Mouse (Mus musculus) testis, adult 2 months (tissue): ENCODE measurements around the gene Eml5. TPM values are rescaled to one million over a fixed set of nuclear protein-coding genes. Genes with fewer than 3 reads are reported as not detected.

Experiments used
- H3K27ac ChIP-seq: fragments of 200-500 bp; 2 replicates; pipeline ENCODE4 v1.5.1; 2012; ENCODE audit warnings: low read depth, low read length; ENCODE audit not compliant: control insufficient read depth, insufficient read depth
- H3K27me3 ChIP-seq: fragments of 200-500 bp; 2 replicates; pipeline ENCODE4 v1.6.1; 2012; ENCODE audit warnings: mild to moderate bottlenecking, low read length, moderate library complexity; ENCODE audit not compliant: control insufficient read depth, insufficient read depth
- H3K36me3 ChIP-seq: fragments of 200-500 bp; 2 replicates; pipeline ENCODE4 v1.6.1; 2012; ENCODE audit warnings: mild to moderate bottlenecking, low read length; ENCODE audit not compliant: control insufficient read depth, insufficient read depth
- H3K4me1 ChIP-seq: fragments of 200-500 bp; 2 replicates; pipeline ENCODE4 v1.6.1; 2012; ENCODE audit warnings: low read length; ENCODE audit not compliant: control insufficient read depth, insufficient read depth
- H3K4me3 ChIP-seq: fragments of 200-500 bp; 2 replicates; pipeline ENCODE4 v1.5.1; 2012; ENCODE audit warnings: low read depth, mild to moderate bottlenecking, low read length, moderate library complexity, mixed read lengths; ENCODE audit not compliant: control insufficient read depth
- CTCF ChIP-seq: fragments of 200-500 bp; IDR thresholded peaks from 2 replicates; pipeline ENCODE4 v1.5.1; 2012; ENCODE audit warnings: low read depth, mild to moderate bottlenecking, inconsistent platforms, low read length, moderate library complexity; ENCODE audit not compliant: control insufficient read depth, insufficient read depth, insufficient replicate concordance
- POLR2A ChIP-seq: fragments of 200-500 bp; IDR thresholded peaks from 2 replicates; pipeline ENCODE4 v1.6.1; 2012; ENCODE audit warnings: low read depth, mild to moderate bottlenecking, inconsistent platforms, low read length, moderate library complexity; ENCODE audit not compliant: control insufficient read depth
- polyA plus RNA-seq: library from polyadenylated mRNA; depleted of rRNA; stranded (reverse); fragments of >200 nt; gene quantifications from 2 replicates; pipeline ENCODE4 v1.2.3, GENCODE M21; 2012

The Eml5 gene
- polyA plus RNA-seq, 1 experiment: 6.6 TPM

DNA sequence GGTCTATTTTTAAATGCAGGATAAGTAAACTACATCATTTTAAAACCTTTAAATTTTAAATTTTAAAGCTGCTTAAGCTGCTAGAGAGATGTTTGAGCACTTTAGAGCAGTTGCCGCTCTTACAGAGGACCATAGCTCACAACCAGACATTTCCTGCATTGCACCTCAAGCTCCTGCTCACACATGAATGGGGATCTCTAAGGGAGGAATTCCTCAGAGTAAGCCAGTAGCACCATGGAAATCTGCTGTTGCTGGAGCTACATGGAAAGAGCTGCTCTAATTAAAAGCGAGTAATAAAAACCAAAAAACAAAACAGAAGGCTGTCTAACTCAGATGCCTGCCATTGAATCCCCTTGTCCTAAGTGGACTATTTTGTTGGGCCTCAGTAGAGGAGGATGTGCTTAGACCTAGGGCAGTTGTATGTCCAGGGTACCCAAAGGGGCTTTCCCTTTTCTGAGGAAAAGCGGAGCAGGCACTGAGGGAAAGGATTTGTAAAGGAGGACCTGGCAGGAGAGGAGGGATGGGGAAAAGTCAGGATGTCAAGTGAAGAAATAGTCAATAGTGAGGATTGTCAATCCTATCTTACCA lies 105.5 kb downstream of the Eml5 start:
- TF ChIP-seq POLR2A (no peak), CTCF (no peak)
- Histone ChIP-seq H3K4me3 (no peak overlapping the region), H3K27me3 (no peaks in the 10 kb centered on the region), H3K36me3 (peaks cover 1% of the 10 kb centered on the region; the same call in 1 of the 2 replicates), H3K4me1 (no peaks in the 10 kb centered on the region), H3K27ac (no peak overlapping the region)

GRCm38 (mm10) chr12:98784251-98784650 lies 117.0 kb downstream of the Eml5 start:
- Histone ChIP-seq H3K27me3 (no peaks in the 10 kb centered on the region), H3K4me1 (no peaks in the 10 kb centered on the region), H3K36me3 (peaks cover 6% of the 10 kb centered on the region), H3K4me3 (no peak overlapping the region), H3K27ac (no peak overlapping the region)
- TF ChIP-seq CTCF (no peak), POLR2A (no peak)

DNA sequence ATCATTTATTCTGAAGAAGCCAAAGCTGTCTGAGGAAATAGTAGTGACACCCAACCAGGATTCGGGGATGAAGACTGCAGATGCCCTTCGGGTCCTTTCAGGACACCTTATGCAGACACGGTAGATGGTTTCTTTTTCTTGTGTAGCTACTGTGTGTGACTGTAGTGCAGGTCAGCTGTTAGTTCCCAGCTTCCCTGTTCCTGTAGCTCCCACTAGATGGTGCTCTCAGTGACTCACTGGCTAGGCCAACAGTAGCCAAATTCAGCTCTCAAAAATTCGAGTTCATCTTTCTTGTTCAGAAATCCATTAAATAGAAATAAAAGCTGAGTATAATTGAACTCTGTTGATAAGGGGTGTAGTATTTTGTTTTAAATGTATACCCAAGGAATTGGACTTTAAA lies 122.1 kb downstream of the Eml5 start:
- H3K27me3 ChIP-seq: no peaks in the 10 kb centered on the region
- H3K4me1 ChIP-seq: no peaks in the 10 kb centered on the region
- TF ChIP-seq CTCF (no peak; the same call in 1 of the 2 replicates), POLR2A (no peak)
- H3K36me3 ChIP-seq: peaks cover 5% of the 10 kb centered on the region
- H3K4me3 ChIP-seq: no peak overlapping the region
- no peak overlapping the region for H3K27ac ChIP-seq

- no peak for TF ChIP-seq POLR2A
- no peak for TF ChIP-seq CTCF
- Histone ChIP-seq H3K4me3 (no peak overlapping the region), H3K27me3 (no peaks in the 10 kb centered on the region), H3K27ac (no peak overlapping the region), H3K4me1 (no peaks in the 10 kb centered on the region), H3K36me3 (peaks cover 5% of the 10 kb centered on the region)
Measured at GRCm38 (mm10) chr12:98777509-98777908, 123.8 kb downstream of the Eml5 start.

DNA sequence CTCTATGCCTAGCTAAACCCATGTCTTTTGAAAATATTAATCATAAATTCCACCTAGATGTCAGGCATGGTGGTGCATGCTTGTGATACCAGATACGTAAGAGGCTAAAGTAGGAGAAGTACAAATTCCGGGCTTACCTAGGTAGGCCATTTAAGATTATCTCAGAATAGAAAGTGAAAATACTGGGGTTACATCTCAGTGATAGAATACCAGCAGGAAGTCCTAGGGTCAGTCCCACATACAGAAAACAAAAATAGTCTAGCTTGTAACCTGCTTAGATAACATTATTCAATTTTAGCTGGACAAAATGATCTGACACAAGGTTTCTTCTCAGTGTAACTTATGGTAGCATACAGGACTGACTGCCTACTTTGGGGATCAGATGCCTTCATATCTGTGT lies 135.0 kb downstream of the Eml5 start:
- H3K36me3 ChIP-seq: peaks cover 3% of the 10 kb centered on the region
- H3K27me3 ChIP-seq: no peaks in the 10 kb centered on the region
- H3K4me1 ChIP-seq: no peaks in the 10 kb centered on the region
- no peak overlapping the region for H3K4me3 ChIP-seq
- no peak overlapping the region for H3K27ac ChIP-seq
- TF ChIP-seq CTCF (no peak), POLR2A (no peak)

DNA sequence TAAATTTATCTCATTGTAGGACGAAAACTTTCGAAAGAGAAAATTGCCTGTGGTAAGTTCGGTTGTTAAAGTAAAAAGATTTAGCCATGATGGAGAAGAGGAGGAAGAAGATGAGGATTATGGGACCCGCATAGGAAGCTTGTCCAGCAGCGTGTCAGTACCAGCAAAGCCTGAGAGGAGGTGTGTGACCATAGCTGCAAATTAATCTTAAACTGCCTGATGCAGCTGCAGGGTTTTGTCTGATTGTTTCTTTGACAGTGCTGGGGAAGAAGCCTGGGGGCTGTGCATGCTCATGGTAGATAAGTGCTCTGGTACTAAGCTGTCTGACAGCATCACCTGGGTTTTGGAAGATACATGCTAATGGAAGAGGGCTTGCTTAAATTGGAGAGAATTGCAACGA lies 141.6 kb downstream of the Eml5 start:
- H3K27ac ChIP-seq: no peak overlapping the region
- peaks cover 7% of the 10 kb centered on the region for H3K36me3 ChIP-seq
- TF ChIP-seq CTCF (no peak), POLR2A (no peak)
- H3K27me3 ChIP-seq: no peaks in the 10 kb centered on the region
- H3K4me1 ChIP-seq: no peaks in the 10 kb centered on the region
- H3K4me3 ChIP-seq: no peak overlapping the region

- H3K27ac ChIP-seq: no peak overlapping the region
- peaks cover 8% of the 10 kb centered on the region for H3K36me3 ChIP-seq
- no peaks in the 10 kb centered on the region for H3K27me3 ChIP-seq
- H3K4me3 ChIP-seq: no peak overlapping the region
- no peaks in the 10 kb centered on the region for H3K4me1 ChIP-seq
- TF ChIP-seq POLR2A (no peak), CTCF (no peak)
Measured at GRCm38 (mm10) chr12:98757636-98758035, 143.6 kb downstream of the Eml5 start.
